Mouse (Mus musculus): ENCODE measurements around the gene Sel1l2.
"Not testable (repeated sequence)": the region's sequence is repeated elsewhere in the genome, so short reads cannot be mapped to it uniquely, and the experiment has no call there.

Sel1l2 gene

DNA sequence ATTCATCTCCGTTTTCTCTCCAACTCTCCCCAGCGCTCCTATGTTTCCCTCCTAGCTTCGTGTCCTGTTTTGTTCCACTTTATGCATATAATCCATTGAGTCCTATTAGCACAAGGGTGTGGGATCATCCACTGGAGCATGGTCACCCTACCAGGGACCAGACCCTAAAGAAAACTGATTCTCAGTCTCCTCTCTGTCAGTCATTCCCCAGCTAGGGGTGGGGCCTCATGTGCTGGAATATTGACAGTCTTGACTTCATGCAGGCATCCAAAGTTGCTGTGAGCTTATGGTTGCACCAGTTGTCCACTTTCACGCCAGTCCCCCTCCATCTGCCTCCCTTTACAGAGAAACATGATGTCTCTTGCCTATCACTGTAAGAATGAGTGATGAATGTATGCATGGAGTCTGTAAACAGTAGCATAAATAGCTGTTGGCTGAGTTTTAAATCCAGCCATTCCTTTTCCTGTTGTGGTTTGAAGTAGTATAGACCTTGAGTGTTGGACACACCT lies 174.9 kb downstream of the Sel1l2 start:
- DNase-seq (ENCODE audit: low spot score in 2 of 2): no peak

DNA sequence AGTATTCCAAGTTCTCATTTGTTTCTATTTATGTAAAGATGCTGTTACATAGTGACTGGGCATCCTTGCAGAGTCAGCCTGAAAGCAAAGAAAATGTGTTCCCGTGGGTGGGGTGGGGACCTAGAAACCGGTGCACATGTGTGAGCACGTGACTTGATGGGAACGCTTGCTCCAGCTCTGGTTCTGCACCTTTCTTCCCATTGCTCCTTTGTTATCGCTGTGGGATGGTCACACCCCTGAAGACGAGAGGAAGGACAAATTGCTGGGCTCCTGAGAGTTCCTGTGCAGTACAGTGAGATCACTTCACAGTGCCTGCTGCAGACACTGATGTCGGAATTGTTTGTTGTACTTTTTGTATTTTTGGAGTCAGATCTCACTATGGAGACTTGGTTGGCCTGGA lies 185.8 kb downstream of the Sel1l2 start:
- DNase-seq (ENCODE audit: low spot score in 2 of 2): no peak

DNA sequence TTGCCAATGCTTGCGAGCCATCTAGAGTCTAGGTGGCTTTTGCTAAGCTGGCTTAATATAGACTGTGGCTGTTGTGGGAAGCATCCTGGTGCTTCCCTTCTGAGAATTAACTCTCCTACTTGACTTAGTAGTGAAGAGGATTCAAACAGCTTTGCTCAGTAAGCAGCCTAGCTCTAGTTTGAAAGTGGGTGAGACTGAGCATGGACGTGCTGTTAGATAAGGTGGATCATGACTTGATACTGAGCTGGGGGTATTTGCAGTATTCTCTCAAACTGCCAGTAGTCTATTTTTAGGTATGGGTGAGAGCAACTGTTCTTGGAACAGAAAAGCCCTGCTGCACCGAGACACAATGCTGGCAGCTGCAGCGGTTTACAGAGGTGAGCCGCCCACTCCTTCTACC lies 186.9 kb downstream of the Sel1l2 start:
- no peak for DNase-seq (ENCODE audit: low spot score in 2 of 2)

DNA sequence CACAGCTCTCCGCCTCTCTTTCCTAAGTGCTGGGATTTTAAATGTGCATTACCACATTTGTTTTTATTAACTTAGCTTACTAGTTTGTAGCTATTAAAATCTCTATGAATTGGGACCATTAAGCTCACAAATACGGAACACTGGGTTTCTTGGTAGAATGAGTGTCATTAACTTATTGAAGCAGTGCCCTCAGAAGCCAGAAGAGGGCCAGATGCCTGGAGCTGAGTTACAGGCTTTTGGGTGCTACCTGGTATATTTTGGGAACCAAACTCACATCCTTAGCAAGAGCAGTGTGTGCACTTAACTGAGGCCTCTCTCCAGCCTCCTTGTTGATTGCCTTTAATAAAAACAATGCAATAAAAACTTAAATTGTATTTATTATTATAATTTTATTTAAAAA lies 188.8 kb downstream of the Sel1l2 start:
- DNase-seq (ENCODE audit: low spot score in 2 of 2): no peak

DNA sequence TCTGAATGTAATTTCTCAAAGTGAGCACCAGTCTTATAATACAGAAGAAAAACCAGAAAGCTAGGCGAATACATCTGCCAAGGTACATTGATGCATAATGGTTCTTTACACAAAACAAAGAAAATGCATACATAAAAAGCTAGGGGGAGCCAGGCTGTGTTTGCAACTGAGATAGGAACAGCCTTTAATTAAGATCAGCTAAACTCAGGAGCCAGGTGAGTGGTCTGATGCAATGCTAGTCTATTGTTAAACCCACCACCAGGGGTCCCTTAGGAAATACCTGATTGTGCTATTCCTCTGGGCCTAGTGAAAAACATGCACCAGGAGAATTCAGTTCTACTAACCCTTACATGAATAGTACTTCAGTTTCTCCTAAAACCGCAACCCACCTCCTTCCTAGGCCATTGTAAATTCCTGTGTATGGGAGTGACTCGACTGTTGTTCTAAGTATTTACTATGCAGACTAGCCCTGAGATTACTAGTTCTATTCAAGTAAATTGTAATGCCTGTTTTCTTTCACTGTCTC lies 203.8 kb downstream of the Sel1l2 start:
- not testable (repeated sequence) for DNase-seq (ENCODE audit: low spot score in 2 of 2)
